Mouse (Mus musculus): ENCODE measurements around the gene Mrpl2. TPM values are rescaled to one million over a fixed set of nuclear protein-coding genes. Genes with fewer than 3 reads are reported as not detected.

The Mrpl2 gene
- polyA plus RNA-seq, 1 experiment from 2014 or later, result 144 TPM

DNA sequence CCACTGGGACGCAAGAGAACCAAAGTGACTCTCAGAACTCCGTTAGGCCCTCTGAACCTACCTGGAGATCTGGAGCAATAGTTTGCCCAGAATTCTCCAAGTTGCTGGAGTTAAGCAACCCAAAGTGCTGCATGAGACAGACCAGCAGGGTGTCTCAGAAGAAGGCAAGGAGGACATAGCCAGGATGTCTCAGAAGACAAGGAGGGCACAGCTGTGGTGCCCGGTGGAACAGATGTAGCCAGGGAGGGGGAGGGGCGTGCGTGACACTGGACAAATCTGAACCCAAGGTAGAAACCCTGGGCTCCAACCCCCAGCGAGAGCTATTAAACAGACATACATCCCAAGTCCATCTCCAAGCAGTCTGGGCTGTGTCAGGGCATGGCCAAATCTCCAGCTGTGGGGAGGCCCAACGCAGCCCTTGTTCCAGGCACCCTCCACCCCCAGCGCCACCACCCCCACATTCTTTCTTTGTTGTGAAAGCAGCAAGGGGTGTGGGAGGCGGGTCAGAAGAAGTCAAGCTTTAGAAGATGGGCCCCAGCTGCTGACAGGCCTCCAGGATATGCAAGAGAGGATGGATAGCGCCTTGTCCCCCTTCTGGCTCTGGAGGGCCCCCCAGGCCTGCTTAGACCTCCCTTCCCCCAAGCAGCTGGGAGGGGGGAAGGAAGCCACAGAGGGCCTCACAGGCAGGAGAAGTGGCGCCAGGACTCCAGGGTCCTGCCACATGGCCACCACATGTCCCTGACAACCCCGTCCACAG is 16.2 kb upstream of the Mrpl2 start:
- WGBS, result 5% methylated on average over 12 of the region's 12 CpGs
- DNase-seq (ENCODE audit: low spot score) (peak; percentile 87), ATAC-seq (replicated peaks; ENCODE audit: low FRiP score, low TSS enrichment, low read depth) (peak; percentile 85)
- H3K9ac ChIP-seq (ENCODE audit: low read length), result peak overlapping the region; percentile 35
- H3K27ac ChIP-seq (ENCODE audit: low read depth), result peak overlapping the region; percentile 99
- peaks cover 48% of the 10 kb centered on the region for H3K4me1 ChIP-seq (replicated peaks; ENCODE audit: control insufficient read depth, insufficient read depth, low read length)
- H3K4me3 ChIP-seq (ENCODE audit: low read depth, low read length), result peak overlapping the region; percentile 85
- H3K9me3 ChIP-seq (ENCODE audit: control insufficient read depth, low read length), result no peaks in the 10 kb centered on the region
- peak overlapping the region; percentile 83 for H3K4me2 ChIP-seq (ENCODE audit: low read length)
- no peaks in the 10 kb centered on the region for H3K27me3 ChIP-seq (replicated peaks; ENCODE audit: control insufficient read depth, insufficient read depth, low read length)
- peaks cover 9% of the 10 kb centered on the region; the same call in 1 of the 2 replicates for H3K36me3 ChIP-seq (ENCODE audit: control insufficient read depth, insufficient read depth, low read length)

DNA sequence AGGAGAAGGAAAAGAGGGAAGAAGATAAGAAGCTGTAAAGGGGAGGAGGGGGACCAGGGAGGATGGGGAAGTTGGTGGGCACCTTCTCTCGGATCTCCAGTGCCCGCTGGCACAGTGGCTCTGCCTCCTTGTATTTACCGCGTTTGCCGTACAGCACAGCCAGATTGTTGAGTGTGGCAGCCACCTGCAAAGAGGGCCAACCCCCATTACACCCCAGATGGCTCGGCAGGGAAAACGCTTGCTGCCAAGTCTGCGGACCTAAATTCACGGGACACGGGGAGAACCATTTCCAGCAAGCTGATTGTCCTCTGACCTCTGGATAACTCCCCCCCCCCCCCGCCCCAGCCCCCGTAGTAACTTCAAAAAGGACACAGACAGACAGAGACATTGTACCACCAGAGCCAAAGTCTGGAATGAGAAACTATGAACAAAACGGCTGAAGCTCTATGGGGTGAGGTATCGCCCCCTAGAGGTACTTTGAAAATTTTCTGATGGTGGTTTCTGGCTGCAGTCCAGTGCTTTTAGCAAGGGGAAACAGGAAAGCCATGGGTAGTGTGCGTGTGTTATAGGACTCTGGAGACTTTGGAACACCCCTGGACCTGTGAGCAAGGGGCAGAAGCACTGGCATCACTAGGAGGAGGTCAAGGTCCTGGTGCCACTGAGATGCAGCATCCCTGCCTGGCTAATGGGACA is 9.1 kb upstream of the Mrpl2 start:
- no peak overlapping the region for H3K9ac ChIP-seq (ENCODE audit: low read length)
- H3K4me3 ChIP-seq (ENCODE audit: low read depth, low read length), result no peak overlapping the region
- WGBS, result 28% methylated on average over 15 of the region's 15 CpGs

DNA sequence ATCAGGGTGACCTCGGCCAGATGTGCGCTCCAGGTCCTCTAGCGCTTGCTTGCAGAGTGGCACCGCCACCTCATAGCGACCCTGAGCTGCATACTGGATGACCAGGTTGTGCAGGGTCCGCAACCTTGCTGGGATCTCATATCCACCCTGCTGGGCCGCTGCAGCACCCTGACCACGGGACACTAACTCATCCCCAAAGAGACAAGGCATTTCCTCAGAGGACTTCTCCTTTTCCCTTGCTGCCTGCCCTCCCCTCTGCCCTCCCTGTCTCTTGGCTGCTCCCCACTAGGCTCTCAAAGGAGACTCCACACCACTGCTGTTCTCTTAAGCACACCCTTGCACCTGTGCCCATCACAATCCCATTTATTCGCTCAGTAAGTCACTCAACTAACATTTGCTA is 6.1 kb upstream of the Mrpl2 start:
- Histone ChIP-seq H3K4me3 (ENCODE audit: low read depth, low read length) (no peak overlapping the region), H3K36me3 (ENCODE audit: control insufficient read depth, insufficient read depth, low read length) (peaks cover 35% of the 10 kb centered on the region), H3K9me3 (ENCODE audit: control insufficient read depth, low read length) (no peaks in the 10 kb centered on the region), H3K9ac (ENCODE audit: low read length) (no peak overlapping the region), H3K4me1 (replicated peaks; ENCODE audit: control insufficient read depth, insufficient read depth, low read length) (peaks cover 8% of the 10 kb centered on the region), H3K27ac (ENCODE audit: low read depth) (no peak overlapping the region), H3K4me2 (ENCODE audit: low read length) (no peak overlapping the region), H3K27me3 (replicated peaks; ENCODE audit: control insufficient read depth, insufficient read depth, low read length) (no peaks in the 10 kb centered on the region)
- WGBS, result 66% methylated on average over 9 of the region's 9 CpGs
- ATAC-seq (replicated peaks; ENCODE audit: low FRiP score, low TSS enrichment, low read depth) (no peak), DNase-seq (ENCODE audit: low spot score) (no peak)

More for the DNA sequence above, 9.1 kb upstream of the Mrpl2 start:
- Histone ChIP-seq H3K9me3 (ENCODE audit: control insufficient read depth, low read length) (no peaks in the 10 kb centered on the region), H3K36me3 (ENCODE audit: control insufficient read depth, insufficient read depth, low read length) (peaks cover 32% of the 10 kb centered on the region), H3K4me2 (ENCODE audit: low read length) (peak overlapping the region; percentile 35), H3K27ac (ENCODE audit: low read depth) (no peak overlapping the region), H3K4me1 (replicated peaks; ENCODE audit: control insufficient read depth, insufficient read depth, low read length) (peaks cover 3% of the 10 kb centered on the region; the same call in 1 of the 2 replicates), H3K27me3 (replicated peaks; ENCODE audit: control insufficient read depth, insufficient read depth, low read length) (no peaks in the 10 kb centered on the region)
- DNase-seq (ENCODE audit: low spot score) (peak; percentile 80), ATAC-seq (replicated peaks; ENCODE audit: low FRiP score, low TSS enrichment, low read depth) (peak; percentile 53)

DNA sequence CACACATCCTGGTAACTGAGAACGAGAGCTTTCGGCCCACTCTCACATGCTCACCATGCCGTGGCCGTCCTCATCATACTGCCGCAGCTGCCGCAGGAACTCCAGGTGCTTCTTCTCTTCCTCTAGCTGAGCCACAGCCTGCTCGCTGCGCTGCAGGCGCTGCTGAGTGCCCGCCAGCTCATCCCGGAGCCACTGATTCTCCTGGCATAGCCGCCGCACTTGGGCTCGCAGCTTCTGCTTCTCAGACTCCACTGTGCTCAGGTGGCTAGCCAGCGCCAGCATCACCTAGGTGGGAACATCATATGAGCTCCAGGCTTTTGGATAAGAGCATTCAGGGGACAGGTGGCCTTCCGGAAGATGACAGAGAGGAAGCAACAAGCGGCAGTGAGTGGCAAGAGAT is 4.0 kb upstream of the Mrpl2 start:
- H3K9me3 ChIP-seq (ENCODE audit: control insufficient read depth, low read length), result no peaks in the 10 kb centered on the region
- no peak overlapping the region for H3K27ac ChIP-seq (ENCODE audit: low read depth)
- no peak for DNase-seq (ENCODE audit: low spot score)
- no peak overlapping the region for H3K4me2 ChIP-seq (ENCODE audit: low read length)
- H3K4me1 ChIP-seq (replicated peaks; ENCODE audit: control insufficient read depth, insufficient read depth, low read length), result peaks cover 15% of the 10 kb centered on the region
- no peak overlapping the region for H3K4me3 ChIP-seq (ENCODE audit: low read depth, low read length)
- H3K27me3 ChIP-seq (replicated peaks; ENCODE audit: control insufficient read depth, insufficient read depth, low read length), result no peaks in the 10 kb centered on the region
- 86% methylated on average over 17 of the region's 17 CpGs for whole genome bisulfite sequencing
- no peak for ATAC-seq (replicated peaks; ENCODE audit: low FRiP score, low TSS enrichment, low read depth)
- H3K9ac ChIP-seq (ENCODE audit: low read length), result no peak overlapping the region
- peaks cover 35% of the 10 kb centered on the region for H3K36me3 ChIP-seq (ENCODE audit: control insufficient read depth, insufficient read depth, low read length)

DNA sequence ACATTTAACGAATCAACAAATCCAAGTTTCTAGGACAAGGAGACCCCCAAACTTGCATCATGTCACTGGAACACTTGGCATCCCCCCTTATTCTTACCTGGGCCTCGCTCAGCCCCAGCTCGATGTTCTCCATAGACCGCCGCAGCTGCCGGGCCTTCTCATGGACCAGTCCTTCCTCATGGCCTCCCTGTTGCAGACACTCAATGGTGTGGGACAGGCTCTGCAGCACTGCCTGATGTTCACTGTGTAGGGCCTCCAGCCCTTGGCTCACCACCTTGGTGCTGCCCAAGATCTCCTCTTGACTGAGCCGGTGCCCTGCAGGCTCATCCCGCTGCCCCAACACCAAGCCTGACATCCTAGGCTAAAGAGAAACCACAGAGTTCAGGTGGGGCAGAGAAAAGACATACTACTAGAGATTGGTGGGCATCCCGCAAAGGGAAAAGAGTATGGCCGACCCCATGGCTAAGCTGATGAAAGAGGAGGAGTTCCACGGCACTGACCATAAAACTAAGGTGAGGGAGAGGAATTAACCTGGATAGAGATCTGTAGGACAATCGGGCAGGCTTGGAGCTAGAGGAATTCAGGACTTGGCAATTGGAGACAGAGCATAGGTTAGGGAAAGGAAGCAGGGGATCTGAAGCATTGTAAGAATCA is 1.8 kb upstream of the Mrpl2 start:
- H3K9ac ChIP-seq (ENCODE audit: low read length), result peak overlapping the region; percentile 52
- H3K27me3 ChIP-seq (replicated peaks; ENCODE audit: control insufficient read depth, insufficient read depth, low read length), result no peaks in the 10 kb centered on the region
- peak overlapping the region; percentile 69 for H3K4me2 ChIP-seq (ENCODE audit: low read length)
- H3K27ac ChIP-seq (ENCODE audit: low read depth), result peak overlapping the region; percentile 74
- WGBS, result 85% methylated on average over 12 of the region's 12 CpGs
- DNase-seq (ENCODE audit: low spot score) (no peak), ATAC-seq (replicated peaks; ENCODE audit: low FRiP score, low TSS enrichment, low read depth) (no peak)
- H3K9me3 ChIP-seq (ENCODE audit: control insufficient read depth, low read length), result no peaks in the 10 kb centered on the region
- H3K4me3 ChIP-seq (ENCODE audit: low read depth, low read length), result peak overlapping the region; percentile 95
- H3K36me3 ChIP-seq (ENCODE audit: control insufficient read depth, insufficient read depth, low read length), result peaks cover 43% of the 10 kb centered on the region
- peaks cover 13% of the 10 kb centered on the region for H3K4me1 ChIP-seq (replicated peaks; ENCODE audit: control insufficient read depth, insufficient read depth, low read length)

DNA sequence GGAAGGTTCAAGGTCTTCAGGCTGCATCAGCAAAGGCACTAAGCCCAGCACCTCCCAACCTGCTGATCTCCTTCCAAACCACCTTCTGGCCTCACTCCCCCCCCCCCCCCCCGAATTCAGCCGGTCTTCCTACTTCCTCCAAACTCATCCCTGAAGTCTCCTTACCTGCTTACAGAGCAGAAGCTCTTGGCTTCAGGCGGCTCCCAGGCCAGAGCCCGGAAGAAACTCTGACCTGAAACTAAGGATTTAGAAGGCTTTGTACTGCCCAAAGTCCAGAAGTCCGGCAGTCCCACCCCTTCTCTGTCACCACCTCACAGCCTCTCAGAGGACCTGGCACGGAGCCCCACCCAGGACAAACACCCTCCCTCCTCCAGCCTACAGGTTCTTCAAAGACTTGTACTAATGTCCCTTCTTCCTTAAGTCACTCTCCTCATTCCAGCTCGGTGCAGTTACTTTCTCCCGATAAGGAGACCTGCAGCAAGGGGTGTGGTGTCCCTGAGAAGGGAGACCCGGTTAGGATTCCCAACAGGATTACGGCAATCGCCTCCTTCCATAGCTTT is 1.0 kb upstream of the Mrpl2 start:
- peaks cover 36% of the 10 kb centered on the region for H3K36me3 ChIP-seq (ENCODE audit: control insufficient read depth, insufficient read depth, low read length)
- ATAC-seq (replicated peaks; ENCODE audit: low FRiP score, low TSS enrichment, low read depth) (peak; percentile 46), DNase-seq (ENCODE audit: low spot score) (no peak)
- no peaks in the 10 kb centered on the region for H3K27me3 ChIP-seq (replicated peaks; ENCODE audit: control insufficient read depth, insufficient read depth, low read length)
- H3K4me1 ChIP-seq (replicated peaks; ENCODE audit: control insufficient read depth, insufficient read depth, low read length), result peaks cover 19% of the 10 kb centered on the region
- no peaks in the 10 kb centered on the region for H3K9me3 ChIP-seq (ENCODE audit: control insufficient read depth, low read length)
- peak overlapping the region; percentile 69 for H3K4me2 ChIP-seq (ENCODE audit: low read length)
- H3K9ac ChIP-seq (ENCODE audit: low read length), result peak overlapping the region; percentile 52
- H3K4me3 ChIP-seq (ENCODE audit: low read depth, low read length), result peak overlapping the region; percentile 95
- 4% methylated on average over 11 of the region's 11 CpGs for WGBS
- H3K27ac ChIP-seq (ENCODE audit: low read depth), result peak overlapping the region; percentile 74

DNA sequence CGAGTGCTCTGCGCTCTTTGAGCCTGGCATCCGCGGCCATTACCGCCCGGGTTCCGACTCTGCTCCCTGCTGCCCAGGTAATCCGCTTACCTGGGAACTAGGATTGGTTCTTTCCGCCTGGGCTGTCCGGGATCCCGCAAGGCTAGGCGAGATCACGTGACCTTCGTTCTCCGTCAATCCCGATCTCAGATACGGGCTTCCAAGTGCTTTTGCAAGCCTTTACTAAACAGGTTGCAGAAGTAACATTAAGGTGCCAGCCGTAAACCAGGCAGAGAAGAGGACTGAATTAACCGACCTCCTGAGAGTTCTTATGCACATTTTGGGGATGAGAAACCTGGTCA is 263 bp downstream of the Mrpl2 start:
- 0% methylated on average over 19 of the region's 19 CpGs for WGBS
- Histone ChIP-seq H3K4me1 (replicated peaks; ENCODE audit: control insufficient read depth, insufficient read depth, low read length) (peaks cover 24% of the 10 kb centered on the region), H3K4me2 (ENCODE audit: low read length) (peak overlapping the region; percentile 91), H3K27ac (ENCODE audit: low read depth) (peak overlapping the region; percentile 77), H3K27me3 (replicated peaks; ENCODE audit: control insufficient read depth, insufficient read depth, low read length) (no peaks in the 10 kb centered on the region), H3K9ac (ENCODE audit: low read length) (peak overlapping the region; percentile 80), H3K4me3 (ENCODE audit: low read depth, low read length) (peak overlapping the region; percentile 95), H3K9me3 (ENCODE audit: control insufficient read depth, low read length) (no peaks in the 10 kb centered on the region), H3K36me3 (ENCODE audit: control insufficient read depth, insufficient read depth, low read length) (peaks cover 24% of the 10 kb centered on the region)
- DNase-seq (ENCODE audit: low spot score) (no peak), ATAC-seq (replicated peaks; ENCODE audit: low FRiP score, low TSS enrichment, low read depth) (no peak; the same call in 1 of the 2 replicates)

DNA sequence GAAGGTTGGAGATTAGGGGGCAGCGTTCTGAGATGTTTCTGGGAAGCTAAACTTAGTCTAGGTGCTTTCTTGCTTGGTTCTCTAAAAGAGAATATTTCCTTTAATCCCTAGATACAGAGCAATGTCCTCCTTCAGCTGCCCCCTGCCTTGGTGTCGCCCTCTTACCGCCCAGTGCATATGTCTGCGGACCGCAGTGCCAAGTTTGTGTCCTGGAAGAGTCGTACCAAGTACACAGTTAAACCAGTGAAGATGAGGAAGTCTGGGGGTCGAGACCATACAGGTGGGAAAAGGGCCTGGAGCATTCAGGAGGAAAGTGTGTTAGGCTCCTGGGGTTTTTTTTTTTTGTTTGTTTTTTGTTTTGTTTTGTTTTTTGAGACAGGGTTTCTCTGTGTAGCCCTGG is 1.2 kb downstream of the Mrpl2 start:
- Histone ChIP-seq H3K4me2 (ENCODE audit: low read length) (peak overlapping the region; percentile 91; the same call in 1 of the 2 replicates), H3K4me1 (replicated peaks; ENCODE audit: control insufficient read depth, insufficient read depth, low read length) (peaks cover 34% of the 10 kb centered on the region), H3K36me3 (ENCODE audit: control insufficient read depth, insufficient read depth, low read length) (peaks cover 21% of the 10 kb centered on the region), H3K27ac (ENCODE audit: low read depth) (no peak overlapping the region), H3K9me3 (ENCODE audit: control insufficient read depth, low read length) (no peaks in the 10 kb centered on the region), H3K4me3 (ENCODE audit: low read depth, low read length) (no peak overlapping the region), H3K27me3 (replicated peaks; ENCODE audit: control insufficient read depth, insufficient read depth, low read length) (no peaks in the 10 kb centered on the region), H3K9ac (ENCODE audit: low read length) (no peak overlapping the region)
- DNase-seq (ENCODE audit: low spot score) (no peak), ATAC-seq (replicated peaks; ENCODE audit: low FRiP score, low TSS enrichment, low read depth) (no peak)
- 93% methylated on average over 7 of the region's 7 CpGs for WGBS
